ENCODE assay signal across 8 mouse cellular contexts in genomic region chr2:128339643-128340487, GRCm38 (mm10).
A peak's percentile ranks its signal among the peaks of the same experiment; 100 is the strongest.
DNase-seq lines count a peak whose midpoint lies in the region; ATAC-seq lines count a peak whose summit lies in the region.

No protein-coding gene starts in this region.

- peak overlapping the region; percentile 73 for H3K27ac ChIP-seq in hindbrain, embryonic 10.5 days
- H3K27ac ChIP-seq in hindbrain, embryonic 16.5 days (ENCODE audit: low read depth, low read length): no peak overlapping the region
- H3K27ac ChIP-seq in brown adipose tissue, adult 24 weeks (replicated peaks; ENCODE audit: low read depth, low read length): peak overlapping the region; percentile 93; the same call in 1 of the 2 replicates
- H3K27ac ChIP-seq in hindbrain, embryonic 13.5 days: peak overlapping the region; percentile 8; the same call in 1 of the 2 replicates
- peak overlapping the region; percentile 84 for H3K27ac ChIP-seq in lung, embryonic 15.5 days

- H3K4me2 ChIP-seq in hindbrain, embryonic 16.5 days (ENCODE audit: low read length): no peak overlapping the region
- no peak overlapping the region for H3K4me2 ChIP-seq in hindbrain, embryonic 13.5 days
- peak overlapping the region; percentile 20 for H3K4me2 ChIP-seq in lung, embryonic 15.5 days

- DNase-seq in hindbrain, embryonic 10.5 days (ENCODE audit: low spot score): peak; percentile 32
- no peak for DNase-seq in left cerebral cortex, postnatal 25 days (ENCODE audit: low spot score in 2 of 2)
- DNase-seq in thymus, postnatal 14 days: no peak

- no peak for ATAC-seq in hindbrain, embryonic 16.5 days
- no peak for ATAC-seq in hindbrain, embryonic 13.5 days (ENCODE audit: low FRiP score)
- ATAC-seq in lung, embryonic 15.5 days (ENCODE audit: borderline replicate concordance, extremely low read depth, low FRiP score, low TSS enrichment): peak; percentile 51; the same call in 1 of the 2 replicates
- ATAC-seq in erythroid progenitor cell, adult 5-6 weeks (replicated peaks; ENCODE audit: low FRiP score, poor library complexity, severe bottlenecking): no peak

- H3K36me3 ChIP-seq in hindbrain, embryonic 10.5 days: no peaks in the 10 kb centered on the region
- H3K36me3 ChIP-seq in hindbrain, embryonic 16.5 days (ENCODE audit: control insufficient read depth, insufficient read depth, low read length): no peaks in the 10 kb centered on the region
- no peaks in the 10 kb centered on the region for H3K36me3 ChIP-seq in hindbrain, embryonic 13.5 days
- H3K36me3 ChIP-seq in lung, embryonic 15.5 days: no peaks in the 10 kb centered on the region

- no peak overlapping the region for H3K4me3 ChIP-seq in hindbrain, embryonic 10.5 days
- no peak overlapping the region for H3K4me3 ChIP-seq in hindbrain, embryonic 16.5 days (ENCODE audit: low read length)
- peak overlapping the region; percentile 9; the same call in 1 of the 2 replicates for H3K4me3 ChIP-seq in brown adipose tissue, adult 24 weeks (ENCODE audit: insufficient read depth, low read depth, low read length)
- H3K4me3 ChIP-seq in hindbrain, embryonic 13.5 days: no peak overlapping the region
- no peak overlapping the region for H3K4me3 ChIP-seq in lung, embryonic 15.5 days

- H3K4me1 ChIP-seq in hindbrain, embryonic 10.5 days (replicated peaks): peaks cover 41% of the 10 kb centered on the region
- H3K4me1 ChIP-seq in hindbrain, embryonic 16.5 days (ENCODE audit: control insufficient read depth, insufficient read depth, low read depth, low read length): peaks cover 14% of the 10 kb centered on the region
- peaks cover 26% of the 10 kb centered on the region for H3K4me1 ChIP-seq in brown adipose tissue, adult 24 weeks (ENCODE audit: control insufficient read depth, insufficient read depth, insufficient read length, low read length)
- H3K4me1 ChIP-seq in hindbrain, embryonic 13.5 days (replicated peaks): peaks cover 29% of the 10 kb centered on the region
- peaks cover 42% of the 10 kb centered on the region for H3K4me1 ChIP-seq in lung, embryonic 15.5 days

- no peak overlapping the region for H3K9ac ChIP-seq in hindbrain, embryonic 16.5 days (ENCODE audit: low read depth, low read length)
- H3K9ac ChIP-seq in hindbrain, embryonic 13.5 days: no peak overlapping the region
- no peak overlapping the region for H3K9ac ChIP-seq in lung, embryonic 15.5 days

- no peaks in the 10 kb centered on the region for H3K9me3 ChIP-seq in hindbrain, embryonic 10.5 days
- no peaks in the 10 kb centered on the region for H3K9me3 ChIP-seq in hindbrain, embryonic 16.5 days (ENCODE audit: control insufficient read depth, low read length)
- H3K9me3 ChIP-seq in hindbrain, embryonic 13.5 days: no peaks in the 10 kb centered on the region
- H3K9me3 ChIP-seq in lung, embryonic 15.5 days: no peaks in the 10 kb centered on the region

- WGBS in hindbrain, embryonic 10.5 days: 40% methylated on average over 19 of the region's 19 CpGs
- WGBS in hindbrain, embryonic 16.5 days: 45% methylated on average over 19 of the region's 19 CpGs
- WGBS in hindbrain, embryonic 13.5 days: 46% methylated on average over 19 of the region's 19 CpGs
- 27% methylated on average over 19 of the region's 19 CpGs for WGBS in lung, embryonic 15.5 days

- H3K27me3 ChIP-seq in hindbrain, embryonic 10.5 days (ENCODE audit: insufficient read depth, poor library complexity, severe bottlenecking): 0 out of 2 replicates have a peak, but pooled peaks cover 3% of the 10 kb centered on the region
- H3K27me3 ChIP-seq in hindbrain, embryonic 16.5 days (replicated peaks; ENCODE audit: control insufficient read depth, insufficient read depth, low read length): no peaks in the 10 kb centered on the region
- no peaks in the 10 kb centered on the region for H3K27me3 ChIP-seq in hindbrain, embryonic 13.5 days
- no peaks in the 10 kb centered on the region for H3K27me3 ChIP-seq in lung, embryonic 15.5 days

- intact Hi-C loops in left cerebral cortex, postnatal 25 days (cut with DNase I): no loop called here
